Mouse (Mus musculus): Measurements from ENCODE around the gene Clstn3. TPM values are rescaled to one million over a fixed set of nuclear protein-coding genes. Genes with fewer than 3 reads are reported as not detected.

Gene Clstn3
- polyA plus RNA-seq, 1 experiment from 2014 or later: 0.73 TPM

GRCm38 (mm10) chr6:124465299-124465698 is 705 bp upstream of the Clstn3 start:
- WGBS: 37% methylated on average over 6 of the region's 6 CpGs
- no peaks in the 10 kb centered on the region for H3K9me3 ChIP-seq (replicated peaks)
- no peaks in the 10 kb centered on the region for H3K36me3 ChIP-seq
- H3K4me2 ChIP-seq: peak overlapping the region; percentile 91
- H3K27ac ChIP-seq: no peak overlapping the region
- H3K27me3 ChIP-seq: peaks cover 25% of the 10 kb centered on the region
- peak overlapping the region; percentile 49 for H3K4me3 ChIP-seq
- H3K4me1 ChIP-seq (replicated peaks): peaks cover 15% of the 10 kb centered on the region
- no peak for ATAC-seq (replicated peaks; ENCODE audit: insufficient number of reproducible peaks, insufficient read depth, low FRiP score, low read depth)
- 0 out of 2 replicates have a peak overlapping the region, but pooled peaks have one; percentile 47 for H3K9ac ChIP-seq

- no peak for ATAC-seq (replicated peaks; ENCODE audit: insufficient number of reproducible peaks, insufficient read depth, low FRiP score, low read depth)
- Histone ChIP-seq H3K36me3 (no peaks in the 10 kb centered on the region), H3K27me3 (peaks cover 25% of the 10 kb centered on the region), H3K4me2 (peak overlapping the region; percentile 91), H3K4me1 (replicated peaks) (peaks cover 15% of the 10 kb centered on the region), H3K27ac (no peak overlapping the region), H3K9ac (no peak overlapping the region), H3K9me3 (replicated peaks) (no peaks in the 10 kb centered on the region), H3K4me3 (no peak overlapping the region; the same call in 1 of the 2 replicates)
- WGBS: 25% methylated on average over 8 of the region's 8 CpGs
Measured at GRCm38 (mm10) chr6:124463881-124464291, 708 bp downstream of the Clstn3 start.

GRCm38 (mm10) chr6:124459388-124459787 is 5.2 kb downstream of the Clstn3 start:
- Histone ChIP-seq H3K27ac (no peak overlapping the region), H3K36me3 (no peaks in the 10 kb centered on the region), H3K9me3 (replicated peaks) (no peaks in the 10 kb centered on the region), H3K4me2 (no peak overlapping the region), H3K27me3 (peaks cover 20% of the 10 kb centered on the region), H3K4me3 (no peak overlapping the region), H3K4me1 (replicated peaks) (peaks cover 3% of the 10 kb centered on the region), H3K9ac (no peak overlapping the region)
- 64% methylated on average over 4 of the region's 4 CpGs for WGBS
- no peak for ATAC-seq (replicated peaks; ENCODE audit: insufficient number of reproducible peaks, insufficient read depth, low FRiP score, low read depth)

- ATAC-seq (replicated peaks; ENCODE audit: insufficient number of reproducible peaks, insufficient read depth, low FRiP score, low read depth): no peak
- Histone ChIP-seq H3K36me3 (no peaks in the 10 kb centered on the region), H3K9me3 (replicated peaks) (no peaks in the 10 kb centered on the region), H3K27ac (no peak overlapping the region), H3K4me1 (replicated peaks) (no peaks in the 10 kb centered on the region), H3K4me2 (no peak overlapping the region), H3K9ac (no peak overlapping the region), H3K27me3 (peaks cover 12% of the 10 kb centered on the region), H3K4me3 (no peak overlapping the region)
- WGBS: 83% methylated on average over 11 of the region's 11 CpGs
Measured at GRCm38 (mm10) chr6:124458505-124458904, 6.1 kb downstream of the Clstn3 start.

- Histone ChIP-seq H3K36me3 (no peaks in the 10 kb centered on the region), H3K9ac (no peak overlapping the region), H3K4me3 (no peak overlapping the region), H3K27ac (no peak overlapping the region), H3K9me3 (replicated peaks) (no peaks in the 10 kb centered on the region), H3K27me3 (peaks cover 5% of the 10 kb centered on the region), H3K4me1 (replicated peaks) (no peaks in the 10 kb centered on the region), H3K4me2 (no peak overlapping the region)
- WGBS: 82% methylated on average over 5 of the region's 5 CpGs
- ATAC-seq (replicated peaks; ENCODE audit: insufficient number of reproducible peaks, insufficient read depth, low FRiP score, low read depth): no peak
Measured at GRCm38 (mm10) chr6:124457827-124458226, 6.8 kb downstream of the Clstn3 start.

GRCm38 (mm10) chr6:124456243-124456642 is 8.4 kb downstream of the Clstn3 start:
- no peaks in the 10 kb centered on the region for H3K9me3 ChIP-seq (replicated peaks)
- H3K4me1 ChIP-seq (replicated peaks): no peaks in the 10 kb centered on the region
- no peaks in the 10 kb centered on the region for H3K27me3 ChIP-seq
- no peak for ATAC-seq (replicated peaks; ENCODE audit: insufficient number of reproducible peaks, insufficient read depth, low FRiP score, low read depth)
- WGBS: 91% methylated on average over 5 of the region's 5 CpGs
- H3K27ac ChIP-seq: no peak overlapping the region
- no peaks in the 10 kb centered on the region for H3K36me3 ChIP-seq
- H3K4me2 ChIP-seq: no peak overlapping the region
- H3K4me3 ChIP-seq: no peak overlapping the region
- H3K9ac ChIP-seq: no peak overlapping the region

- 51% methylated on average over 4 of the region's 4 CpGs for WGBS
- H3K9ac ChIP-seq: no peak overlapping the region
- no peaks in the 10 kb centered on the region for H3K9me3 ChIP-seq (replicated peaks)
- no peak for ATAC-seq (replicated peaks; ENCODE audit: insufficient number of reproducible peaks, insufficient read depth, low FRiP score, low read depth)
- no peak overlapping the region for H3K27ac ChIP-seq
- H3K36me3 ChIP-seq: no peaks in the 10 kb centered on the region
- no peak overlapping the region for H3K4me2 ChIP-seq
- no peak overlapping the region for H3K4me3 ChIP-seq
- no peaks in the 10 kb centered on the region for H3K27me3 ChIP-seq
- no peaks in the 10 kb centered on the region for H3K4me1 ChIP-seq (replicated peaks)
Measured at GRCm38 (mm10) chr6:124453756-124454155, 10.8 kb downstream of the Clstn3 start.

GRCm38 (mm10) chr6:124451995-124452394 is 12.6 kb downstream of the Clstn3 start:
- H3K9ac ChIP-seq: no peak overlapping the region
- H3K4me1 ChIP-seq (replicated peaks): no peaks in the 10 kb centered on the region
- no peaks in the 10 kb centered on the region for H3K27me3 ChIP-seq
- H3K9me3 ChIP-seq (replicated peaks): no peaks in the 10 kb centered on the region
- H3K27ac ChIP-seq: no peak overlapping the region
- H3K4me3 ChIP-seq: no peak overlapping the region
- no peaks in the 10 kb centered on the region for H3K36me3 ChIP-seq
- ATAC-seq (replicated peaks; ENCODE audit: insufficient number of reproducible peaks, insufficient read depth, low FRiP score, low read depth): no peak
- WGBS: 61% methylated on average over 3 of the region's 3 CpGs
- no peak overlapping the region for H3K4me2 ChIP-seq

- Histone ChIP-seq H3K27me3 (no peaks in the 10 kb centered on the region), H3K36me3 (no peaks in the 10 kb centered on the region), H3K4me2 (no peak overlapping the region), H3K27ac (no peak overlapping the region), H3K9ac (no peak overlapping the region), H3K4me3 (no peak overlapping the region), H3K9me3 (replicated peaks) (no peaks in the 10 kb centered on the region), H3K4me1 (replicated peaks) (no peaks in the 10 kb centered on the region)
- 77% methylated on average over 18 of the region's 18 CpGs for WGBS
- ATAC-seq (replicated peaks; ENCODE audit: insufficient number of reproducible peaks, insufficient read depth, low FRiP score, low read depth): no peak
Measured at GRCm38 (mm10) chr6:124449668-124450383, 14.8 kb downstream of the Clstn3 start.

GRCm38 (mm10) chr6:124448959-124449667 is 15.5 kb downstream of the Clstn3 start:
- H3K4me1 ChIP-seq (replicated peaks): no peaks in the 10 kb centered on the region
- WGBS: 87% methylated on average over 16 of the region's 16 CpGs
- H3K9ac ChIP-seq: no peak overlapping the region
- no peak overlapping the region for H3K4me3 ChIP-seq
- no peaks in the 10 kb centered on the region for H3K36me3 ChIP-seq
- H3K9me3 ChIP-seq (replicated peaks): no peaks in the 10 kb centered on the region
- H3K4me2 ChIP-seq: no peak overlapping the region
- H3K27me3 ChIP-seq: no peaks in the 10 kb centered on the region
- ATAC-seq (replicated peaks; ENCODE audit: insufficient number of reproducible peaks, insufficient read depth, low FRiP score, low read depth): no peak
- H3K27ac ChIP-seq: no peak overlapping the region

GRCm38 (mm10) chr6:124448186-124448852 is 16.3 kb downstream of the Clstn3 start:
- ATAC-seq (replicated peaks; ENCODE audit: insufficient number of reproducible peaks, insufficient read depth, low FRiP score, low read depth): no peak

More at GRCm38 (mm10) chr6:124448186-124448852, 16.3 kb downstream of the Clstn3 start:
- Histone ChIP-seq H3K4me3 (no peak overlapping the region), H3K9me3 (replicated peaks) (no peaks in the 10 kb centered on the region), H3K9ac (no peak overlapping the region), H3K27me3 (no peaks in the 10 kb centered on the region), H3K4me1 (replicated peaks) (no peaks in the 10 kb centered on the region), H3K36me3 (no peaks in the 10 kb centered on the region), H3K27ac (no peak overlapping the region), H3K4me2 (no peak overlapping the region)
- WGBS: 71% methylated on average over 10 of the region's 10 CpGs
